Mouse (Mus musculus): ENCODE measurements around the gene Steap3.

Gene Steap3

DNA sequence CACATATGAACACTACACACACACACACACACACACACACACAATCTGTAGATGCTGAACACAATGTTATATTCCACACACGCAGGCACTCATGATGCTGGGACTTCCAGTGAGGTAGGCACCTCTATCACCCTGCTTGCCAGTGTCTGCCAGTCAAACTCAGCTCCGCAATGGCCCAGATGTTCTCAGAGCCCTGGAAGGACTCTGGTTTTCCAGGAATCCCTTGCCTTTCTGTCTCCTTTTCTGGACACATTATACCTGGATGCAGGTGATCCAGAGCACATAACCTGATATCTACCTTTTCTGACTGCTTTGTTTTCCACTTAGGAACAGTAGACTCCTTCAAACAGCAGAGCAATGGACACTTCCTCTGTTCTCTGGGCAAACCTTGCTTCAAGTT is 75.8 kb downstream of the Steap3 start:
- no peak for DNase-seq

DNA sequence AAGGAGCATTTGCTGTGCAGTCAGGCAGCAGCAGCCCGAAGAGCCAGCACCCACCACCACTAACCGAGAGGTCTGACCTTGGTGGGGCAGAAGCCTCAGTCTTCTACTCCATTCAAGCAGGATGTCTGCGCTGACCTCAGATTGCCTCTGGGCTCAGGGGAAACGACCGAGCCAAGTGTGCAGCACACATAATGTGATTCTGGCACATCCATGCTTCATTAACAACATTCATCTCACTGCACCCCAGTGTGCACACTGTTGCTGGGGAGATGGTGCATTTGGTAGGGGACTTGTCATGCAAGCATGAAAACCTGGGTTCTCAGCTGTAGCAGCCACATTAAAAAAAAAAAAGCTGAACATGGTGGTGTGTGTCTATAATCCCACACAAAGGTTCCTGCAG is 76.6 kb downstream of the Steap3 start:
- DNase-seq: no peak

- no peak for DNase-seq
Observed at GRCm38 (mm10) chr1:120193586-120193985, 78.9 kb downstream of the Steap3 start.

- DNase-seq: no peak
Observed at GRCm38 (mm10) chr1:120192321-120192720, 80.2 kb downstream of the Steap3 start.

DNA sequence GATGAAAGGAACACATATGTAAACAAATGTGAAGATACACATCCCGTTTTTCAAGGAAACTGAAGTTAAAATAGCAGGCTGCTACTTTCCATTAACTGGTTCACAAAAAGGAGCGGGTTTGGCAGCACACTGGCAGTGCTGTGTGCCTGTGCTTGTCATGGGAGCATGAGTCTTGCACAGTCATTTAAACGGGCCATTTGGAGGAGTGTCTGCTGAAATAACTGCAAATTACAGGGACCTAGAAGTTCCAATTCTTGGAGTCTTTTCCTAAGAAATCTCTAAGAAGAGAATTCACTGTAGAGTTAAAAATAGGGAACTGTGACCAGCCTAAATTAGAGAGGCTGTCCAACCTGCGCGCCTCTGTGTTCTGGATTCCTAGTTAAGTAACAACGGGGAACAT is 81.6 kb downstream of the Steap3 start:
- DNase-seq: no peak

DNA sequence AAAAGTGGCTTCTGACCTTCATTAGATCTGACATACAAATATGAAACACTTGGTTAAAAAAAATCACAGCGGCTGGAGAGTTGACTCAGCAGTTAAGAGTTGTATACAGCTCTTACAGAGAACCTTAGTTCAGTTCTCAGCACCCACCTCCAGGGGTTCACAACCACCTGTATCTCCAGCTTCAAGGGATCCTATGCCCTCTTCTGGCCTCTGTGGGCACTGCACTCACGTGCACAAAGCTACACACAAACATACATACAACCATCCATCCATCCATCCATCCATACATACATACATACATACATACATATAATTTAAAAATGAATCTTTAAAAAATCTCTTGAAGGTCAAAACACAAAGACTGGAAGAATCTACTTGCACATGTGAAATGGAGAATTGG is 82.2 kb downstream of the Steap3 start:
- no peak for DNase-seq

GRCm38 (mm10) chr1:120189206-120189605 is 83.3 kb downstream of the Steap3 start:
- DNase-seq: no peak

DNA sequence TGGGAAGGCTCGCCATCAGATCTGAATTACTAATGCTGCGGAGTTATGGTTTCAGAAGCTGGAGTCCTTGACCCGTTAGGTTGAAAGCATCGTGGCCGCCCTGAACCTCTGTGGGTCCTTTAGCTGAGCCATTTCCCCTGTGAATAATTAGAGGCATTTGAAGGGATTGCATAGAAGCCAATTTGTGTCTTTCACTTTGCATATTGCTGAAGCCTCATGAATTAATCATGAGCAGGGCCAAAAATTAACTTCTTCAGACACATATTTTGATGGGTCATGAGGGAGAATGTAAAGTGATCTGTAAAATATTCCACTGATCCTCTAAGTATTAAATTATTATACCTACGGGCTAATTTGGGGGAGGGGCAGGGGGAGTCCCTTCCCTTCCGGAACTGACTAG is 85.4 kb downstream of the Steap3 start:
- no peak for DNase-seq

GRCm38 (mm10) chr1:120186655-120187054 is 85.8 kb downstream of the Steap3 start:
- no peak for DNase-seq

- no peak for DNase-seq
Observed at GRCm38 (mm10) chr1:120186204-120186603, 86.3 kb downstream of the Steap3 start.

- no peak for DNase-seq
Observed at GRCm38 (mm10) chr1:120177141-120177540, 95.4 kb downstream of the Steap3 start.

GRCm38 (mm10) chr1:120176313-120176712 is 96.2 kb downstream of the Steap3 start:
- peak; percentile 44 for DNase-seq

DNA sequence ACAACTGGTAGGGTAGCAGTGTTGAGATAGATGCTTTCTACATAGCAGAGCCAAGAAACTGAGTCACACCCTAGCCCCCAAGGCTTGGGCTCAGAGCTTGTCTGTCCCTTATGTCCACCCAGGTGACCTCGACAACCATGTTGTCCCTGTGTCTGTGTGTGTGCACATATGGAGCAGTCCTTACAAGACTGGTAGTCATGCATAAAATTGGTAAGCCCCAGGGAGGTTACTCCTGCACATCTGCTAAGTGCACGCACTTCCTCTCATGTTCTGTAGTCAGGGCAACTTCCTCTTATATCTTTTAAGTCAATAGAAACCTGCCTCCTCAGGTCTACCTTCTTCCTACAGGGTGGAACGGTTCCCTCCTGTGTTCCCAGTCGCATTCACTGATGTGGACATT is 97.5 kb downstream of the Steap3 start:
- no peak for DNase-seq

GRCm38 (mm10) chr1:120171819-120172521 is 100.5 kb downstream of the Steap3 start:
- peak; percentile 35 for DNase-seq

- no peak for DNase-seq
Observed at GRCm38 (mm10) chr1:120170307-120170706, 102.2 kb downstream of the Steap3 start.

DNA sequence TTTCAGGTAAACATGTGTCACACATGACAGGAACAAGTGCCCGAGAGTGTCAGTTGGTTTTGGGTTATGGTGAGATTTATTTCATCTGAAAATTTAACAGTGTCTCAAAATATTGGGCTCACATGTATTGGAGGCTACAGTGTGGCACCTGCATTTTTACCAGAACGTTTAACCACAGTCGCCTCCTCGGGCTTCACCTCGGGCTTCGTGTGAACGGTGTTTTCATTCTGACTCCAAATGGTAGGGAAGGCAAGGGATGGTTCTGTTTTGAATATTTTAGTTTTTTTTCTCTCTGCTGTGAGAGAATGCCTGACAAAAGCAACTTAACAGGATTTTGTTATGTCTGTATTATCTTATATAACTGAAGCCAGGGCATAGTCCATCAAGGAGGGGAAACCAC is 103.8 kb downstream of the Steap3 start:
- no peak for DNase-seq

GRCm38 (mm10) chr1:120168016-120168415 is 104.5 kb downstream of the Steap3 start:
- no peak for DNase-seq

GRCm38 (mm10) chr1:120162616-120163015 is 109.9 kb downstream of the Steap3 start:
- DNase-seq: no peak

GRCm38 (mm10) chr1:120161502-120161901 is 111.0 kb downstream of the Steap3 start:
- DNase-seq: no peak

- DNase-seq: no peak
Observed at GRCm38 (mm10) chr1:120158474-120159127, 113.9 kb downstream of the Steap3 start.

- peak; percentile 38 for DNase-seq
Observed at GRCm38 (mm10) chr1:120155325-120155724, 117.2 kb downstream of the Steap3 start.

GRCm38 (mm10) chr1:120154232-120154631 is 118.3 kb downstream of the Steap3 start:
- DNase-seq: peak; percentile 59

- no peak for DNase-seq
Observed at GRCm38 (mm10) chr1:120146994-120147393, 125.5 kb downstream of the Steap3 start.

DNA sequence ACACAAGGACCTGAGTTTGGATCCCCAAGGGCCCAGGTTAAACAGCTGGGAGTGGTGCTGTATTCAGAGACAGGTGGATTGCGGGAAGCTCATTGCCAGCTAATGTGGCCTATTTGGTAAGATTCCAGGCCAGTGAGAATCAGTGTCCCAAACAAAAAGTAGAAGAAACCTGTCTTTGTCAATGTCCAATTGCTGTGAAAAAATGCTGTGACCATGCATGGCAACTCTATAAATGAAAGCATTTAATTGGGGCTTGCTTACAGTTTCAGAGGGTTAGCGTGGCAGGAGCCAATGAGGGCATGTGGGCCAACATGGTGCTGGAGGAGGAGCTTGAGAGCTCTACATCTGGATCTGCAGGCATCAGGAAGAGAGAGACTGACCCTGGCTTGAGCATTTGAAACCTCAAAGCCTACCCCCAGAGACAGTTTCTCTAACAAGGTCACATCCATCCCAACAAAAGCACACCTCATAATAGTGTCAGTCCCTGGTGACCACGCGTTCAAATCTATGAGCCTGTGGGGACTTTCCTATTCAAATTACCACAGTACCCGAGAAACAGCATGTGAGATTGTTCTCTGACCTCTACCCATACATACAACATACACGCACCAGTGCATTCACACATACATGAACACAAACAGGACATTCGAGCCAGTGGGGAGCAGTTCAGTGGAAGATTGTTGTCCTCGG is 126.8 kb downstream of the Steap3 start:
- no peak for DNase-seq

Measured in kidney, postnatal 10 days (tissue).